Mouse (Mus musculus): ENCODE results near the gene Spock2.
A peak's percentile ranks its signal among the peaks of the same experiment; 100 is the strongest.

Gene Spock2

DNA sequence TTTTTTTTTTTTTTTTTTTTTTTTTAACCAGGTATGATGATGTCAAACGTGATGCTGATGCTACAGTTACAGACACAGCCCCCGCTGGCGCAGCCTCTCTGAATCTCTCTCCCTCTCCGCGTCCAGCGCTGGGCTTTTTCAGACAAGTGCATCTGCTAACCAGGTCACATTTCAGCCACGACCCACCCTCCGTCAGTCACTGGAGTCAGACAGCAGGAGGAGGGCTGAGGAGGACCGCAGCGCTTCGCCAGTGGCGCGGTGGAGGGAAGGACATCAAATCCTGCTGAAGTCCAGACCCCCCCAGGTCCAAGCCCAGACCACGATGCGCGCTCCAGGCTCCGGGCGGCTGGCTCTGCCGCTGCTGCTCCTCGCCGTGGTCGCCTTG lies at the start of gene Spock2:
TSS of gene Spock2 (plus strand) at position 74 of the 385 bp plus-strand sequence.
- DNase-seq: peak; percentile 34 to 37

DNA sequence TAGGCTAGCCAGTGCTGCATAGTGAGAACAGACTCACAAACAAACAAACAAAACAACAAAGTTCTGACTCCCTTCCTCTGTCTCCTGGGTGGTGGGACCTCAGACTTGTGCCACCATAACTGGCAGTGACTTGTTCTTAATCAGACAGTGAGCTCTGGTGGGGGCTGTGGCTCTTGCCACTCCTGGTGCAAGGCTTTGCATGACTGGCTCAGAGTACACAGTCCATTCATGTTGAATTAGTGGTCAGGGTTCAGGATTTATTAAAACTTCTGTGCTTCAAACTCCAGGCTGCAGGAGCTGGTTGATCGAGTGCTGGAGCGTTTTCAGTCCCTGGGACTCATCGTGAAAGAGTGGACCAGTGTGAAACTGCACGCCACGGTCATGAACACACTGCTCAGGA lies 43.8 kb upstream of the Spock2 start:
- no peak for DNase-seq

DNA sequence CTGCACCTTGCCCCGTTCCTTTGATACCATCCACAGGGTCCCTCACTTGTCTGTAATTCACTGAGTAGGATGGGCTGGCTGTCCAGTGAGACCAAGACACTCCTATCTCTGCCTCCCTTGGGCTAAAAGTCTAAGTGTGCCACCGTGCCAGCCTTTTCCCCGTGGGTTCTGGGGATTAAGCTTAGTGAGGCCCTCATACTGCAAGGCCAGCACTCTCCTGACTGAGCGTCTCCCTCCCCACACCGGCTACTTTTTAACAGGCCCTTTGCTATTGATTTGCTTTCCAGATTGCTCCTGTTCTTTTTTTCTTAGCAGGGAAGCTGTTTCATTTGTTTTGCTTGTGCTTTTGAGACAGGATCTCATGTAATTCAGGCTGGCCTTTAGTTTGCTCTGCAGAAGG lies 43.1 kb upstream of the Spock2 start:
- no peak for DNase-seq

DNA sequence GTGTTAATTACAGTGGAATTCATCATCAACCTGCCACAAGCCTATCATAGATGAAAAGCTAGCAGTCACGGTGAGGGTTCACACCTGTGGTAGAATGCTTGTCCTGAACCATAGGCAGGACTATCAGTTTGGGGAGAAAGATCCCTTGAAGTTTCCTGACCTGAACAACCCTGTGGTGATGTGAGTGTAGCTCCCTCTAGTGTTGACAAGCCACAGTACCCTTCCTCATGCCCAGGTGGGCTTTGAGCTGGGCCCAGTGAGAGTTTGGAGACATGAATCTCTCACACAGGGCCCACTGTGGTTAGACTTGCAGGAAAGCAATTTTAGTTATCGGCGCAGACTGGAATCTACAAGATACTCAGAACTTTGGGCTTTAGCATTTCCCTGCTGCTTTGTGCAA lies 39.5 kb upstream of the Spock2 start:
- peak; percentile 61 to 62 for DNase-seq

DNA sequence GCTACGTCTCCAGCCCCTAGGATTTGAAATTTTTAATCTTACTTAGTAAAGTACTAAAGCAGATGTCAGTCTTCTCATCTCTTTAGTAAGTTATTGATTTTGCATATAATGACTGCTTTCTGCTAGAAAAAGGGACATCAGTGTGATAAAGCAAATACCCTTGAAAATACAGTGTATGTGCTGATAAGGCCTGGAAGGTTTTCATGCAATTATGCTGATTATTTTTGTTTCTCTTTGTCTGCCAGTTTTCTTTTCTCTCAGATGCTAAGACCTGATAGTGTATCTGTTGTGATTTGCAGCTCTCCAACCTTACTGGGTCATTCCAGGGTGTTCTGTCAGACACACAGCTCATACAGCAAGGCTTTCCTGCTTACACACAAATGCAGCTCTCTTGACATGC lies 30.9 kb upstream of the Spock2 start:
- no peak for DNase-seq

DNA sequence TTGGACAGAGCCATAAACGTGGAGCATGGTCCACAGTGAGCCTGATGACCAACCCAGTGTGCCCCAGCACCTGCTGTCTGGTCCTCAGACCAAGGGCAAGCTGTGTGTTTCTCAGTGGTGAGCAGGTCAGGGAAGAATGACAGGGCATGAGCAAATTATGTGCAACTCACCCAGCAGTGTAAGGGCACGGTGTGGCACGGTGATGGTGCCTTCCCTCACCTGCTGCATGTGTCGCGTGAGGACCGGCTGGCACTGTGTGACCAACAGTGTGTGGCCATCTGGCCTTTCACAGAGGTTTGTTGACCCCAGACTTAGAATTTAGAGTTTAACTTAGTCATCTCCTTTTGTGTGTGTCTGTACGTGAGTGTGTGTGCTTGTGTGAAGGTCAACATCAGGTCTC lies 28.8 kb upstream of the Spock2 start:
- DNase-seq: no peak

DNA sequence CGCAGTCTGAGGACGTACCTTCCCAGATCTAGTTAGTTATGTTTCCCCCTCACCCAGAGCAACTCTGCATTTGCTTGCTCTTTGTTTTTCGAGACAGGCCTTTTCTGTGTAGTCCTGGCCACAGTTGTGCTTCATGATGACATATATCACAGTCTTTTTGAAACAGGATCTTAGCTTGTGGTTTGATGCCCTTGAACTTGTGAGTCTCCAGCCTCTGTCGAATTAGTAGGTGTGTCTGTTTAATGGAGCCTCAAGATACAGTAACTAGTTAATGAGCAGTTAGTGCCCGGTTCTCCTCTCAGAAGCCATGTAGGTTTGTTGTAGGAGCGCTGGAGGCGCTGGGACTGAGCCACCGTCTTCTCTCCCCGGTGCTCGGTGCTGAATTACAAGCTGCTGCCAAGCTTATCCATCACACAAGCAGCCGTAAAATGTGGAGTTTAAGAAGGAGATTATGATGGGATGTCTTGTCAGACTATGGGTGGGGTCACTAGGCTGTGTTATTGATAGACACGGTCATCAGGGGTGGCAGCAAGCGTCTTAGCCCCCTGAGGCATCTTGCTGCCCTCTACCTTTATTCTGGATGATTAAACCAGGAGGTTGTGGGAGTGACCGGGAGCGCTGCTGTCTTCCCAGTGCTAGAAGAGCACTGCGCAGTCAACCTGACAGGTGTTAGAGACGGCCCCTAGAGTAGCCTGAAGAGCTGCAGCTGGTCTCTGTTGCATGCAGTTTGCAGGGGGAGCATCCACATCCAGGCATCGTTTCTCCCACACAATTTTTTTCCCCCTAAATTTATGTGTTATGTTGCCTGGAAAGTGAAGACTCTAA lies 28.1 kb upstream of the Spock2 start:
- DNase-seq: no peak

DNA sequence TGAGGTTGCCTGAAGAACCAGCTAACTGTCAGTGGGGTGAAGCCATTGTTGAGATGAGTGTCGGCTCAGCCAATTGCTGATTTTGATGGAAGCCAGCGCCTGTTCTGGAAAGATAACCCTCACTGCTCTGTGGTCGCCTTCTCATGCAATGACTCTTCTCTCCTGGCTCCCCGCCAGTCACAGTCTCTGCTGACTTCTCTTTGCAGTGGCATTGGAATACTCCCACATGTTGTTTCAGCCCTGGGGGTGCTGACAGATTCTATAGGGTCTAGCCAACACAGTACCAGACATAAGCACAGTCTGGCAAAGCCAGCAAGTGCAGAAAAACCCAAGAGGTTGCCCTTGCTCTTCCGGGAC lies 27.5 kb upstream of the Spock2 start:
- no peak for DNase-seq

DNA sequence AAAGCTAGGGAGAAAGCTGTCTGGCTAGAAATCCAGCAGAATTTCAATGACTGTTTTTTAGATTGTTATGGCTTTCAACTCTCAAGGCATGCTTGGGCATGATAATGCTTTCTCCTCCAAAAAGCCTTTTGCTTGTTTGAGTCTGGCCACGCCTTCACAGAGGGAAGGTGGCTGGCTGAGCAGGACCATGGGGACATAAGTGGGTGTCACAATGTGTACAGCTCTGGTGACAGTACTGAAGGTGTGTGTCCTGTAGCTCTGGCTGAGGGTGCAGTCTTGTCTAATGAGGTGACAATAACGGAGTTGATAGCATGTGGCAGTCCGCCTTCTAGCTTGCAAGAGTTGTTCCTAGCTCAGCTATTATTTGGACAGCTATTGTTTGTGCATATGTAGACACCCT lies 25.8 kb upstream of the Spock2 start:
- peak; percentile 3 to 6 for DNase-seq

DNA sequence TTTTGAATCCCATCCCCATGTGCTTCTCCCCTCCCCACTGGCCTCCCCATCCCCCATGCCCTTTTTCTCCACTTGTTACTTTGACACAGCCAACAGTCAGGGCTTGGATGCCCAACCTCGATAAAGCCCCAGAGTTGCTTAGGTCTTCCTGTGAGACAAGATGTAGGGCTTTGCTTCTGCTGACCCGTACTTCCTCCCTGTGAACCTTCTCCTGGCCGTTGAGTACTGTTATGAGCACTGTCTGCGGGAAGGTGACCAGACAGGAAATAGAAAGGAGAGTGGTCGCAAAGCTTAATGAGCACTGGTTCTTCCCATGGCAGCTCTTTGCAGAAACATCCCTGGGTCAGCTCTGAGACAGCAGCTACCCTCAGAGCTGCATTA lies 25.4 kb upstream of the Spock2 start:
- peak in 1 of 2 experiments; percentile 26 for DNase-seq

DNA sequence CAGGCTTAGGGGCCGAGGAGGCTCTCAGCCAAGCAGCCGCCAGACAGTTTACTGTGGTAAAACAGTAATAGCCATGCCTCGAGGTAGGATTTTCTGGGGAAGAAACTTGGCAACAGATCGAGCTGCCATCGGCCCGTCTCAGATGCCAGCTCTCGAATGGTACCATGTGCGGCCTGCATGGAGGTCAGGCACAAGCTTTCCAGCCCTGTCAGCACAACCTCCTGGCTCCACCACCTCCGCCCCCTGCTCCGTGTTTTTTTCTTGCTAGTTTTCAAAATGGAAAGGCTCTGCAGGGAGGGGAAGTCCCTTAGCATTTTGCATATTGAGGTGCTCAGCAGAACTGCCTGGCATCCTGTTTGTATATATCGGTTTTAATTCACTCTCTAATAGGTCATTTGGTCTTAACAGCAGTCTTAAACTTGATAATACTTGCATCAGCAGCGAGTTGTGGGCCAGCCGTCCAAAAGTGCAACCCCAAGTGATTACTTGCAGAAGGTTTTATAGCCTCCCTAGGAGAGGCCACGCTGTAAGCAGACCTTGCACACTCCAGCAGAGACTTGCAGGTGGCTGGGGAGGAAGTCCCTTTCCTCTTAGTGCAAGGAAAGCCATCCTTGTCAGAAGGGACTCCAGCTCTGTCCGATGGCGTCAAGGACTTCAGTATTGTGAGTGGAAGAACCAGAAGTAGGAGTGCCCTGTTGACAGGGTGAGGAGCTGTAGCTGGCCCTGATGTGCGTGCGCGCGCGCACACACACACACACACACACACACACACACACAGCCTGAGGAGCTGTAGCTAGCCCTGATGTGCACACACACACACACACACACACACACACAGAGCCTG lies 24.8 kb upstream of the Spock2 start:
- DNase-seq: peak; percentile 57

DNA sequence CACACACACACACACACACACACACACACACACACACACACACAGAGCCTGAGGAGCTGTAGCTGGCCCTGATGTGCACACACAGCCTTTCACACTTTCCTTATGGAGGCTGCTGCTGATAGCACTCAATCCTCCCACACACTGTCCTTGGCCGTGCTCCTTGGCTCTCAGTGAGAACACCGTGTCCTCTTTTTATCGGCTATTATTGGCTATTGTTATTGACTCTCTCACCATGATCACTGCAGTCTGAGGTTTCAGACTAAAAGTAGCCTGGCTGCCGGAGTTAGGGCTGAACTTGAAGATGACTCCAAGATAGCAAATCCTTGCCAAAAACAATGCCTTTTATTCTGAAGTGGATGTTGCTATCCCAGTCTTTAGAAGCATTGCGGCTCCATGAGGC lies 24.1 kb upstream of the Spock2 start:
- peak; percentile 2 to 7 for DNase-seq

DNA sequence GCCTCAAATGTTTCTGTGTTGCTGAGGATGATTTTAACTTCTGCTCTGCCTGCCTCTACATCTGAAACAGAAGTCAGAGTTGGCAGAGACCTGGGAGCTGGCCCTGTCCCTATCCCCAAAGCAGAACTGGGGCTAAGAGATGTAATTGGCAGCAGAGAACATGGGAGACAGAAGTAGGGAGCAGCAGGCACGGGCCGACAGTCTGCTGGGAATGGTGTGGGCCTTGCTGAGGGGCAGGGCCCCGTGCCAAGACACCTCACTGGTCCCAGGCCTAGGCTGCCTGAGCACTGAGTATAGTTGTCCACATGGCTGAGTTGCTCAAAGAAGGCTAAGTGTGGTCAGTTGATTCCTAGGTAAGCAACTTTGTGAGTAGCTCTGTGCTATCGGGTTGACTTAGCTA lies 22.0 kb upstream of the Spock2 start:
- DNase-seq: no peak

DNA sequence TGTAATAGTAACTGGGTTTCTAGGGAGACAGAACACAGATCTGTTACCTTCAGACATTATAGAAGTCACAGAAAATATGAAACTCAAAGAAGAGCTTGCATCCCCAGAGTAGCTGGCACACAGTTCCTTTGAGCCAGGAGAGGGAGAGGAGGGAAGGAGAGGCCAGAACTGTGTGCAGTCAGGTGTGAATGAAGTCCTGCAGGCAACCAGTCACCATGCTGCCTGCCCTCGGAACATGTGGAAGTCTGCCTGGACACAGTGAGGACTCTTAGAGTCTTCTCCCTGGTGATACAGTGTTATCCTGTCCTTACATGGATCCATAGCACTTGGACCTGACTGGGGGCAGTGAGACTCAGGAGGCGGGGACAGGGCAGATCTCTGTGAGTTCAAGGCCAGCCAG lies 13.7 kb upstream of the Spock2 start:
- no peak for DNase-seq

DNA sequence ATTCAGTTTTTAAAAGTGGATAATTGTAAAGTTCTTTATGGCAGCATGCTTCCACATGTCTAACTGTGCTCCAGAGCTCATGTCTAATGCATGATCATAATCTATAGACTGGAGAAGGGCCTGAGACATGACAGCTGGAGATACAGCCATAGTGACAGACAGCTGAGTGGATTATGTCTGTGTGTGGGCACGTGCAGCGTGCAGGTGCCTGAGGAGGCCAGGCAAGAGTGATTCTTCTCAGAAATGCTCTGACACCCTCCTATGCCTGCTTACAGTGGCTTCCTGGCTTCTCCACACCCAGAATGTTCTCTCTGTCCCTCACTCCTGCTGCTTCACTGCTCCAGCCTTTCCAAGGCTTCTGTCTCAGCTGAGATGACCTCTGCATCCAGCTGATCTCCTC lies 12.3 kb upstream of the Spock2 start:
- no peak for DNase-seq

DNA sequence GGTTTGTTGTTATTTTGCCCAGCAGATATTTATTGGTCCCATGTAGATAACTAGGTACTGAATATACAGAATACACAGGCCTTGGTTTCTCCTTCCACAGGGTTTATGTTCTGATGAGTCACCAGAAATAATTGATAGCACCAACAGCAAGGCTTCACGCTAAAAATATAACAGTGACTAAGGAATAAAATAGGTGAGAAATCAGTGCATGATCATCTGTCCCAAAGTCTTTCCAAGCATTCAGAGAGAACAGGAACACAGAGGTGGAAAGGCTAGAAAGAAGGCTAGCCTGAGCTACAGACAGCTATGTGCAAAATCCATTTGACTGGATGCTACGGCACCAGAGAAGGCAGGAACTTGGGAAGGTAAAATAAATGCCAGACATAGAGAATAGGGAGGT lies 10.5 kb upstream of the Spock2 start:
- DNase-seq: no peak

DNA sequence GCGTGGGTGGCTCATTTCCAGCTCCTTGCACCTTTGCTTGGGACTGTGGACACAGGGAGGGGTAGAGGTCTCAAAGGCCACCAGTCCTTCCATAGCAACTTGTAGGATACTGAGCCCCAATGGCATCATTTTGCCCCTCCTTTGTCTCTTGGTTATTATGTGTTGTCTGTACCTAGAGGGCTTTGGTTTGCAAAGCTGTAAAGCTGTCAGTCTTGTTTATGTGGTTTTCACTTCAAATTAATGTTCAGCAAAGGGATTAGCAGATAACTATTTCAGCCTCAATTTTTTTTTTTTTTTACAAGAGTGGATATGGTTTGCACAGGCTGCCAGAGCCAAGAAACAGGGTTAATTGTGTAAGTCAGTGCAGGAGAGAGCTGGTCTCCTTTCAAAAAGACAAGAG lies 9.7 kb upstream of the Spock2 start:
- DNase-seq: no peak

DNA sequence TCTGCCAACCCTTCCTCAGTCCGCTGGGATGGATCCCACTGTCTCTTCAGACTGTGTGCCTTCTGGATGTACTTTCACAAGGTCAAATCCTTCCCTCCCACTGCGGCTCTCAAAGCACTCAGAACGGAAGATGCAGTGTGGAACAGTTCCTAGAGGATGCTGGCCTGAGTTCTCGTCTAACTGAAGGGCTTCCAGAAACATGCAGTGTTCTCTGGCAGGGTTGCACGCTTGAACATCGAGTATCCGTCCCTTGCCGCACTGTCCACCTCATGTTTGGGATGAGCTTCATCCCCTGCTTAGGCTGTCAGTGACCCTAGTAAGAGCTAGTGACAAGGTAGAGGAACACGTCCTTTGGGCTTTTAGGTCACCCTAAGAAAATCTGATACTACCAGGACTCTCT lies 8.9 kb upstream of the Spock2 start:
- DNase-seq: no peak

DNA sequence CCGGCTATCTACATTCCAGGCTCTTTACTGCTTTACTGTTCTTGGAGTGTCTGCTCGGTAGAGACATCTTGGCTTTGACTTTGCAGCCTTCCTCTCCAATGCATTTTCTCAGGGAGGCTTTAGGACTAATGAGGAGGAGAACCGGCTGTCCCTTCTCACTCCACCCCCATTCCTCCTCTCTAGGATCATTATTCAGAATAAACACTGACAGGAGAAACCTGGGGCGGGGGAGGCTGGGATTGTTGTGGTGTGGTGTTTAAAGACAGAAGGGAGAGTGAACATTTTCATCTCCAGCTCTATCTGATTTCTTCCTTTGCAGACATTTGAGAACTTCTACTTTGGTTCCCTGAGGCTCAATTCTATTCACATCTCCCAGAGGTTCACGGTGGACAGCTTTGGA lies 8.2 kb upstream of the Spock2 start:
- DNase-seq: no peak

DNA sequence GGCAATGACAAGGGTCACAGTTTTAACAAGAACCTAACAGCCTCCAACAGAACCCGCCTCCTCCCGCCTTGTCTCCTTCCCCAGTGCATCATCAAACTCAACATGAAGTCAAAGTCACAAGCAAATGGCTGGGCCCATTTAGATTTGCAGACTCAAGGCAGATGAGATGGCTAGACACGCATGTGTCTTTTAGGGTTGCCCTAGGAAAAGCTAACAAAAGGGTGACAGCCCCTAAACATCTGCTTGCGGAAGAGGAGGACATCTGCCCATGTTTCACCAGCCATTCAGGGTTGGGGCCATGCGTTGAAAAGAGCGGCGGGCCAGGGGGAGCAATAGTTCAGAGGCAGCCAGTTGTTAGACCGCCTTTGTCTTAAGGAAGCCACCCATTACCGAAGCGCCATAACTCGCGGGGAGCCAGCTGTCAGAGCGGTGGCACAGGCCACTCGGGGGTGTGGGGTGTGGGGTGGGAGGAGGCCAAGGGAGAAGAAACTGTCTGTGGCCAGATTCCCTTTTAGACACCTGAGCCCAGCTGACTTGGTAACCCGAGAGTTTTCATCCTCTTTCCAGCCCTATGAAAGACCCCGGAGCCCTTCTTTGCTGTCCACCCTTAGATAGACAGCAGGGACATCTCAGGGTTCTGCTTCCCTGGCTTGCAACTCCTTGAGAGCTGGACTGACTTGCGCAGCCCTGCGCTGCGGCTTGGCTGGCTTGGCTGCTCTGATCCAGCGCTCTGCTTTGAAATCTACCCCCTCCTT lies 451 bp upstream of the Spock2 start:
- DNase-seq: no peak

DNA sequence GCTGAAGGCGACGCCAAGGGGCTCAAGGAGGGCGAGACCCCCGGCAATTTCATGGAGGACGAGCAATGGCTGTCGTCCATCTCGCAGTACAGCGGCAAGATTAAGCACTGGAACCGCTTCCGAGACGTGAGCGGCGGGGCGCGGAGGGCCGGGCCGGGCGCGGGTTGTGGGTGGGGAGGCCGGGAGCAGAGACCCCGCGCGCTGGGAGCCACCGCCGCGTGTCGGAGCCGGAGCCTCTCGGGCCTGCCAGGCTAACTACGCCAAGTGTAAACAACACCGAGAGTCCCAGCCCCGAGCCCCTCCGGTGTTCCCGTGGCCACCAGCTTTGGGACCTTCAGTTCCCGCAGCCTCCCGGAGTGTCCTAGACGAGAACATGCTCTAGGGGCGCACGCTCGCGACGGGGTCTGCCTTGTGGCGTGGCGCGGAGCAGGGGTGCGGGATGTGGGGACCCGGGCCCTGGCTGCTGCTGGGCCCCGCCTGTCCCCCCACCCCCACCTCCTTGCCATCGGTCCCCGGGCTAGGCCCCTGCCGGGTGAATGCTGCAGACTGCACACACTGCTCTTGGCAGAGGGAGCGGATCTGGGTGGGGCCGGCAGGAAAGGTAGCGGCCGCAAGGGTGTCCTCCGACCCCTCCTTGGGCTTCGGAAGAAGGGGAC lies 640 bp downstream of the Spock2 start:
- peak; percentile 46 to 48 for DNase-seq

DNA sequence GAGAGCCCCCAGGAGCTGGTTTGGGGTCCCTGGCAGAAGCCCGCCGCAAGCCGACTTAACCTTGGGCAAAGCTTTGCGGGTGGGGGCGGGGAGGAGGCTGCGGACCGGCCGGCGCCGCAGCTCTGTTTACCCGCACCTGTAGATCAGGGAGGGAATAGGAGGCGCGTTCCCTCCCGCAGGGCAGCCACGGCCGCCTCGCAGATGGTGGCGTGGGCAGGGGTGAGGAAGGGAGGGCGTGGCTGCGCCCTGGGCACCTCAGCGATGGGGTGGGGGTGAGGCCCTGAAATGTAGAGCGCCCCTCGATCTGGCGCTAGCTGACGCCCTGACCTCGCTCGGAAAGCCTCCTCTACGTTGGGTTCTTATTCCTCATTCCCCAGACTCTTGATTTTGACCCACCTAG lies 1.4 kb downstream of the Spock2 start:
- DNase-seq: peak; percentile 28 to 33

Data from B cell, adult 2 months (primary cell).